Mouse (Mus musculus) CH12.LX (cell line): ENCODE measurements around the gene Zfp445. TPM values are rescaled to one million over a fixed set of nuclear protein-coding genes. Genes with fewer than 3 reads are reported as not detected.

Source experiments
- polyA plus RNA-seq: library from polyadenylated mRNA; unstranded; fragments of >175 nt; gene quantifications from 2 replicates; pipeline ENCODE4 v1.2.1, GENCODE M21; 2012; ENCODE audit warnings: low read depth; ENCODE audit not compliant: insufficient read length
- total RNA-seq, 2 experiments: library from RNA; depleted of rRNA; stranded (reverse); fragments of 300-350 nt in 1 of 2; fragments of >200 nt in 1 of 2; gene quantifications; 2 replicates each; pipeline ENCODE4 v1.2.3; 2012 to 2014

Gene Zfp445
- total and polyA plus RNA-seq, 3 experiments, result 43.7 to 55.5 (median 53.8) TPM

Other genes starting within 250 kb of the Zfp445 start
- gene Topaz1, start 118.7 kb downstream of the Zfp445 start, total RNA-seq (2012; rRNA removed), result not detected in 2 replicates
- 0.05 TPM in 1 of 2 replicates, not detected in the other for gene Topaz1, start 118.7 kb downstream of the Zfp445 start, total RNA-seq (2014; rRNA removed)
- gene Topaz1, start 118.7 kb downstream of the Zfp445 start, polyA plus RNA-seq, result not detected in 2 replicates
- 4.5 and 5.3 TPM in 2 replicates for gene Tcaim, start 60.5 kb downstream of the Zfp445 start, total RNA-seq (2012; rRNA removed)
- 10.1 and 12.3 TPM in 2 replicates for gene Tcaim, start 60.5 kb downstream of the Zfp445 start, total RNA-seq (2014; rRNA removed)
- gene Tcaim, start 60.5 kb downstream of the Zfp445 start, polyA plus RNA-seq, result 4.4 and 5.2 TPM in 2 replicates
- 0.13 TPM in 1 of 2 replicates, not detected in the other for gene Gm35549, start 22.0 kb downstream of the Zfp445 start, total RNA-seq (2012; rRNA removed)
- gene Gm35549, start 22.0 kb downstream of the Zfp445 start, total RNA-seq (2014; rRNA removed), result not detected in 2 replicates
- gene Gm35549, start 22.0 kb downstream of the Zfp445 start, polyA plus RNA-seq, result 0.41 TPM in 1 of 2 replicates, not detected in the other
- 4.2 and 6.4 TPM in 2 replicates for gene Zkscan7, start 19.7 kb upstream of the Zfp445 start, total RNA-seq (2012; rRNA removed)
- gene Zkscan7, start 19.7 kb upstream of the Zfp445 start, total RNA-seq (2014; rRNA removed), result 6.6 and 7.5 TPM in 2 replicates
- 2.1 and 3.5 TPM in 2 replicates for gene Zkscan7, start 19.7 kb upstream of the Zfp445 start, polyA plus RNA-seq
- not detected in 2 replicates for gene Zfp105, start 57.1 kb upstream of the Zfp445 start, total RNA-seq (2012; rRNA removed)
- gene Zfp105, start 57.1 kb upstream of the Zfp445 start, total RNA-seq (2014; rRNA removed), result not detected in 2 replicates
- gene Zfp105, start 57.1 kb upstream of the Zfp445 start, polyA plus RNA-seq, result not detected in 2 replicates
- gene 1110059G10Rik, start 85.0 kb upstream of the Zfp445 start, total RNA-seq (2012; rRNA removed), result 5.6 TPM in 2 replicates
- 25.7 and 32.3 TPM in 2 replicates for gene 1110059G10Rik, start 85.0 kb upstream of the Zfp445 start, total RNA-seq (2014; rRNA removed)
- 24.5 and 25.2 TPM in 2 replicates for gene 1110059G10Rik, start 85.0 kb upstream of the Zfp445 start, polyA plus RNA-seq
- gene Kif15, start 85.0 kb upstream of the Zfp445 start, total RNA-seq (2012; rRNA removed), result 51.5 and 51.7 TPM in 2 replicates
- gene Kif15, start 85.0 kb upstream of the Zfp445 start, total RNA-seq (2014; rRNA removed), result 85.4 and 101 TPM in 2 replicates
- 63.5 and 66.6 TPM in 2 replicates for gene Kif15, start 85.0 kb upstream of the Zfp445 start, polyA plus RNA-seq
- gene Tmem42, start 155.3 kb upstream of the Zfp445 start, total RNA-seq (2012; rRNA removed), result 5.5 and 6.9 TPM in 2 replicates
- 5.1 and 5.3 TPM in 2 replicates for gene Tmem42, start 155.3 kb upstream of the Zfp445 start, total RNA-seq (2014; rRNA removed)
- 6.4 and 6.8 TPM in 2 replicates for gene Tmem42, start 155.3 kb upstream of the Zfp445 start, polyA plus RNA-seq
- gene Tgm4, start 168.7 kb upstream of the Zfp445 start, total RNA-seq (2012; rRNA removed), result 0.50 and 0.51 TPM in 2 replicates
- not detected in 2 replicates for gene Tgm4, start 168.7 kb upstream of the Zfp445 start, total RNA-seq (2014; rRNA removed)
- gene Tgm4, start 168.7 kb upstream of the Zfp445 start, polyA plus RNA-seq, result 0.24 and 0.26 TPM in 2 replicates
- gene Zdhhc3, start 247.2 kb upstream of the Zfp445 start, total RNA-seq (2012; rRNA removed), result 37.2 and 45.1 TPM in 2 replicates
- 61.2 and 62.6 TPM in 2 replicates for gene Zdhhc3, start 247.2 kb upstream of the Zfp445 start, total RNA-seq (2014; rRNA removed)
- gene Zdhhc3, start 247.2 kb upstream of the Zfp445 start, polyA plus RNA-seq, result 61.4 and 74.4 TPM in 2 replicates
- gene Exosc7, start 247.2 kb upstream of the Zfp445 start, total RNA-seq (2012; rRNA removed), result 135 and 154 TPM in 2 replicates
- 139 and 144 TPM in 2 replicates for gene Exosc7, start 247.2 kb upstream of the Zfp445 start, total RNA-seq (2014; rRNA removed)
- 143 and 184 TPM in 2 replicates for gene Exosc7, start 247.2 kb upstream of the Zfp445 start, polyA plus RNA-seq